Mouse (Mus musculus): ENCODE measurements around the gene Gtf2h4. TPM values are rescaled to one million over a fixed set of nuclear protein-coding genes. Genes with fewer than 3 reads are reported as not detected.

Gene Gtf2h4
- polyA plus RNA-seq, 1 experiment from 2014 or later, result 50.7 TPM

DNA sequence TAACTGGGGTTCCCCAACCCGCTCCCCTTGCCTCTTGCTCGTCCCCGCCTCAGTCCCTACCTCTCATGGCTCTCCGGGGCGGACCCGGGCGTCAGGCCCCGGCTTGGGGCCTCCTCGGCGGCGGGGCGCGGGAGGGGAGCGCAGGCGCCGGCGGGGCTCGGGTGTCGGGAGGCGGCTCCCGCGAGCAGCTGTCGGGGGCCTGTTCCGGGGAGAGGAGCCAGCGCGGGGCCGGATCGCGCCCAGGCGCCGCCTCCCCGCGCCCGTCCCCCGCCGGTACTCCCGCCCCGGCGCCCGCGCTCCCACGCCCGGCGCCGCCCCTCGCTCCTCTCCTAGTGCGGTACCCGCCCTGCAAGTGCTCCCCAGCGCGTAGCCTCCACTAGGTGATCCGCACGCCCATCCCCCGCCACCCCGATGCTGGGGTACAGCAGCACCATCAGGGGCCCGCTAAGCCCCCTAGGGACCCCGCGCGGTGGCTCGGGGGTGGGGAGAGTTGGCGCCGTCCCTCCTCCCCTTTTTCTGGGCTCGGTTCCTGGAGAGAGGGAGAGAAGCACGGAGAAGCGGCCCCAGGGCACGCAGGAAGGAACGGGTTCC lies 26.9 kb upstream of the Gtf2h4 start:
- peak overlapping the region; percentile 93 for H3K27ac ChIP-seq (ENCODE audit: low read depth, low read length)
- peaks cover under 1% of the 10 kb centered on the region; the same call in 1 of the 2 replicates for H3K9me3 ChIP-seq (ENCODE audit: control insufficient read depth, low read length)
- H3K4me3 ChIP-seq (ENCODE audit: low read length), result peak overlapping the region; percentile 66
- no peaks in the 10 kb centered on the region for H3K27me3 ChIP-seq (ENCODE audit: control insufficient read depth, insufficient read depth, low read length)
- peaks cover 43% of the 10 kb centered on the region for H3K4me1 ChIP-seq (ENCODE audit: control insufficient read depth, insufficient read depth, low read length)
- H3K9ac ChIP-seq (ENCODE audit: low read depth, low read length), result peak overlapping the region; percentile 65
- 0% methylated on average over 37 of the region's 66 CpGs for WGBS
- peaks cover 3% of the 10 kb centered on the region; the same call in 1 of the 2 replicates for H3K36me3 ChIP-seq (ENCODE audit: control insufficient read depth, insufficient read depth, low read length)
- H3K4me2 ChIP-seq (replicated peaks; ENCODE audit: low read depth, low read length), result peak overlapping the region; percentile 48
- ATAC-seq (ENCODE audit: low FRiP score, low TSS enrichment), result peak; percentile 65

DNA sequence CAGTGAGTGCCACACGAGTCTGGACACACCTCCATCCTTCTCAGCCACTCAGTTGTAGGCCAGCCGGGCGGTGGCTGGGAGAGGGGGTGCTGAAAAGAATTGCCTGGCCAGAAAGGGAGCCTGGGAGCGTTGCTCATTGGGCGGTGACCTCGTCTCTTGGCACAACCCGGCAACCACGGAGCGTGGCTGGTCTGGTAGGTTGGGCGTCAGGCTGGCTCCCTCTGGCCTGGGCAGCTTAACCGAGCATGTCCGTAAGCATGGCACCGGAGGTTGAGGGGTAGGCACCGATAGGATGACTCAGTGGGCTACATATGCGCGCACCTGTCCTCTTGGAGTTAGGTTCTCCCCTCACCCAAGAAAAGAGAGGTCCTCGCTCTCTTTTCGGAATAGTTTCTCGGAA lies 26.4 kb upstream of the Gtf2h4 start:
- H3K27me3 ChIP-seq (ENCODE audit: control insufficient read depth, insufficient read depth, low read length), result no peaks in the 10 kb centered on the region
- H3K9ac ChIP-seq (ENCODE audit: low read depth, low read length), result peak overlapping the region; percentile 65
- H3K9me3 ChIP-seq (ENCODE audit: control insufficient read depth, low read length), result peaks cover 4% of the 10 kb centered on the region; the same call in 1 of the 2 replicates
- peaks cover 5% of the 10 kb centered on the region; the same call in 1 of the 2 replicates for H3K36me3 ChIP-seq (ENCODE audit: control insufficient read depth, insufficient read depth, low read length)
- ATAC-seq (ENCODE audit: low FRiP score, low TSS enrichment), result peak; percentile 28
- peak overlapping the region; percentile 66 for H3K4me3 ChIP-seq (ENCODE audit: low read length)
- H3K4me2 ChIP-seq (replicated peaks; ENCODE audit: low read depth, low read length), result peak overlapping the region; percentile 48
- H3K4me1 ChIP-seq (ENCODE audit: control insufficient read depth, insufficient read depth, low read length), result peaks cover 40% of the 10 kb centered on the region
- 3% methylated on average over 19 of the region's 19 CpGs for WGBS
- peak overlapping the region; percentile 93 for H3K27ac ChIP-seq (ENCODE audit: low read depth, low read length)

DNA sequence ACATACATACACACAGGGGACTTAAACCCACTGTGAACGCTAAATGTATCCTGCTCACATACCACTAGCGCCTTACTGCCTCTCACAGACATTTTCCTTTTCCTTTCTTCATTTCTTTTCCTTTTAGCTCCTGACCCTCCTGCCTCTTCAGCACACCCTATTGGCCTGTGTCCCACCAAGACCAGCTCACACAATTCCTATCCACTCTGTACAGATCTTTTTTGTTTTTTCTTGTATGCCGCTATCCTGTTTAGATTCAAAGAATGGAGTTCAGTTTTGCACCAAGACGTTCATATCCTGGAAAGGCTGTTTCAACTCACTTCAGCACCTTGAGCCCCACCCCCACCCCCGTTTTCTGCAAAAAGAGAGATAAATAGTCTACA lies 25.0 kb upstream of the Gtf2h4 start:
- H3K27ac ChIP-seq (ENCODE audit: low read depth, low read length), result peak overlapping the region; percentile 70; the same call in 1 of the 2 replicates
- H3K4me2 ChIP-seq (replicated peaks; ENCODE audit: low read depth, low read length), result peak overlapping the region; percentile 43
- H3K27me3 ChIP-seq (ENCODE audit: control insufficient read depth, insufficient read depth, low read length), result no peaks in the 10 kb centered on the region
- H3K36me3 ChIP-seq (ENCODE audit: control insufficient read depth, insufficient read depth, low read length), result peaks cover 10% of the 10 kb centered on the region
- no peak for ATAC-seq (ENCODE audit: low FRiP score, low TSS enrichment)
- peaks cover 31% of the 10 kb centered on the region for H3K4me1 ChIP-seq (ENCODE audit: control insufficient read depth, insufficient read depth, low read length)
- WGBS, result 51% methylated on average over 5 of the region's 5 CpGs
- H3K9ac ChIP-seq (ENCODE audit: low read depth, low read length), result peak overlapping the region; percentile 51; the same call in 1 of the 2 replicates
- H3K4me3 ChIP-seq (ENCODE audit: low read length), result no peak overlapping the region
- H3K9me3 ChIP-seq (ENCODE audit: control insufficient read depth, low read length), result peaks cover 4% of the 10 kb centered on the region; the same call in 1 of the 2 replicates

DNA sequence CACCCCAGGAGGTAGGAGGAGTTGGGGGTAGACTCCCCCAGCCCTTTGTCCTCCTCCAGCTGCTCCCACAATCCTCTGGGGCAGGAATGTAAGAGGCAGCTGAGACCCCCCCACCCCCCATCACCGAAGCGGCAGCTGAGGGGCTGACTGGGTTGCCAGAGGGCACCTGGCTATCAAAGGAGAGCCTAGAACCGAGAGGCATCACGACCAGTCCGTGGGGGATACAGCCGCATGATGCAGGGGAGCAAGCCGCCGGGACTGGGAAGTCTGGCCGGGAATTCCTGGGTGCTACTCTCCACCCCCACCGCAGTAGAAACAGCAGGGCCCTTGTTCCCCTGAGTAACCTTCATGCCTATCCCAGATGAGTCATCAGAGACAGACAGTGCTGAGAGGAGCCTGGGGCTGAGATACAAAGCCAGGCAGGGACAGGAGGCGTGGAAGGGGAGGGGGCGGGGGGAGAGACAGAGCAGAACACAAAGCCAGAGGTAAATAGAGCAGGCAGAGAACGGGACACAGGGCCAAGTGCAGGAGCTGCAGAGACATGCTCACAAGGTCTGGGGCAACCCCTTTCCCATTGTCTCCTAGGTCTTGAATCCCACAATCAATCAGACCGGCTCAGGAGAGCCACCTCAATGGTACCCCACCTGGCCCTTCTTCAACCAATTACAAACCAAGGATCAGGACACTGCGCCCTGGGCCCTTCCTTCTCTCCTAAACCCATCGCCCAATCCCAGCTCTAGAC lies 24.4 kb upstream of the Gtf2h4 start:
- peak; percentile 8; the same call in 1 of the 2 replicates for ATAC-seq (ENCODE audit: low FRiP score, low TSS enrichment)
- Histone ChIP-seq H3K27ac (ENCODE audit: low read depth, low read length) (peak overlapping the region; percentile 70), H3K27me3 (ENCODE audit: control insufficient read depth, insufficient read depth, low read length) (no peaks in the 10 kb centered on the region), H3K36me3 (ENCODE audit: control insufficient read depth, insufficient read depth, low read length) (peaks cover 15% of the 10 kb centered on the region), H3K9me3 (ENCODE audit: control insufficient read depth, low read length) (peaks cover 4% of the 10 kb centered on the region; the same call in 1 of the 2 replicates), H3K4me3 (ENCODE audit: low read length) (peak overlapping the region; percentile 30), H3K4me2 (replicated peaks; ENCODE audit: low read depth, low read length) (peak overlapping the region; percentile 43), H3K9ac (ENCODE audit: low read depth, low read length) (peak overlapping the region; percentile 51), H3K4me1 (ENCODE audit: control insufficient read depth, insufficient read depth, low read length) (peaks cover 31% of the 10 kb centered on the region)
- 6% methylated on average over 16 of the region's 16 CpGs for WGBS

DNA sequence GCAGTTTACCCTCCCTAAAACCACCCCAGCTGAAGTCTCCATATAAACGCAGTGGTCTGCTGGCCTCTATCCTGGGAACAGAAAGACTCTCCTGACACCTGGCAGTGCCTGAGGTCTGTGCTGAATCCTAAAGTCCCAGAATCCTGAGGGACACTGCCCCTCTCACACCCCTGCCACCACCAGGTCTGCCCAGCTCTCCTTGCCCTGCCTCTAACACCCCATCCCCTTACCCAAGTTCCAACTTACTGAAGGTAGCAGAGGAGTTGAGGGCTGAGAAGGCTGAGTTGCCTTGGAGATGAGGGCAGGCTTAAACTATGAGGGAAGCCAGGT lies 23.9 kb upstream of the Gtf2h4 start:
- H3K9ac ChIP-seq (ENCODE audit: low read depth, low read length), result peak overlapping the region; percentile 51
- H3K4me1 ChIP-seq (ENCODE audit: control insufficient read depth, insufficient read depth, low read length), result peaks cover 26% of the 10 kb centered on the region
- peak overlapping the region; percentile 70; the same call in 1 of the 2 replicates for H3K27ac ChIP-seq (ENCODE audit: low read depth, low read length)
- no peaks in the 10 kb centered on the region for H3K27me3 ChIP-seq (ENCODE audit: control insufficient read depth, insufficient read depth, low read length)
- peak overlapping the region; percentile 30 for H3K4me3 ChIP-seq (ENCODE audit: low read length)
- peaks cover 4% of the 10 kb centered on the region; the same call in 1 of the 2 replicates for H3K9me3 ChIP-seq (ENCODE audit: control insufficient read depth, low read length)
- H3K4me2 ChIP-seq (replicated peaks; ENCODE audit: low read depth, low read length), result peak overlapping the region; percentile 43
- peaks cover 21% of the 10 kb centered on the region for H3K36me3 ChIP-seq (ENCODE audit: control insufficient read depth, insufficient read depth, low read length)
- 34% methylated on average over 1 of the region's 1 CpGs for WGBS
- ATAC-seq (ENCODE audit: low FRiP score, low TSS enrichment), result no peak

DNA sequence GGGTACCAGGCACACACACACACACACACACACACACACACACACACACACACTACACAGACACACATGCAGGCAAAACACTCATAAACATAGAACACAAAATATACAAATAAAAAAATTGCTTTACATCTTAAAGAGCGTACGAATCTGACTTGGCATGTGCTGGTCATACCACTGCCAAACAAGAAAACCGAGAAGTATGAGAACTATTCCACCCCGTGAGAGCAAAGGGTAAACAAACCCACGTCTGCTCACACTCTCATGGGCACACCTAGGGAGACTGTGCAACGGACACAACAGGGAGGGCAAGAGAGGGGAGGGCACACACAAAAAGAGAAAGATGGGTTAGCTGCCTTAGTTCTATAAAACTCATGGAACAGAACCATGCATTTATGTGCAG lies 23.2 kb upstream of the Gtf2h4 start:
- Histone ChIP-seq H3K36me3 (ENCODE audit: control insufficient read depth, insufficient read depth, low read length) (peaks cover 28% of the 10 kb centered on the region), H3K4me3 (ENCODE audit: low read length) (no peak overlapping the region), H3K9ac (ENCODE audit: low read depth, low read length) (no peak overlapping the region), H3K4me2 (replicated peaks; ENCODE audit: low read depth, low read length) (no peak overlapping the region; the same call in 1 of the 2 replicates), H3K9me3 (ENCODE audit: control insufficient read depth, low read length) (peaks cover 4% of the 10 kb centered on the region; the same call in 1 of the 2 replicates), H3K27ac (ENCODE audit: low read depth, low read length) (no peak overlapping the region), H3K27me3 (ENCODE audit: control insufficient read depth, insufficient read depth, low read length) (no peaks in the 10 kb centered on the region), H3K4me1 (ENCODE audit: control insufficient read depth, insufficient read depth, low read length) (peaks cover 22% of the 10 kb centered on the region)
- ATAC-seq (ENCODE audit: low FRiP score, low TSS enrichment), result no peak
- 71% methylated on average over 6 of the region's 6 CpGs for WGBS

DNA sequence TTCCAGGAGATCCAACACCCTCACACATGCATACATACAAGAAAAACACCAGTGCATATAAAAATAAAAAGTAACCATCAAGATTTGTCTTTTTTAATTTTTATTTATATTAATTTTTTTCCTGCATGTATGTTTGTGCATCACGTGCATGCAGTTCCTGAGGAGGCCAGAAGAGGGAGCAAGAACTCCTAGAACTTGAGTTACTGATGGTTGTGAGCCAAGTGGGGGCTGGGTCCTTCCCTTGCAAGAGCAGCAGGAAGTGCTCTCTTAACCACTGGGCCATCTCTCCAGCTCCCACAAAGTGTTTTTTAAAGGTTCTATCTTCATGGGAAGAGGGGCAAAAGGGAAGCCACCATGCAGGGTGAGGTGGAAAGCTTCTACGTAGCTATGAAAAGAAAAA lies 21.8 kb upstream of the Gtf2h4 start:
- Histone ChIP-seq H3K9ac (ENCODE audit: low read depth, low read length) (no peak overlapping the region), H3K27me3 (ENCODE audit: control insufficient read depth, insufficient read depth, low read length) (no peaks in the 10 kb centered on the region), H3K9me3 (ENCODE audit: control insufficient read depth, low read length) (peaks cover 4% of the 10 kb centered on the region; the same call in 1 of the 2 replicates), H3K36me3 (ENCODE audit: control insufficient read depth, insufficient read depth, low read length) (peaks cover 41% of the 10 kb centered on the region), H3K4me3 (ENCODE audit: low read length) (no peak overlapping the region), H3K4me1 (ENCODE audit: control insufficient read depth, insufficient read depth, low read length) (peaks cover 21% of the 10 kb centered on the region), H3K4me2 (replicated peaks; ENCODE audit: low read depth, low read length) (no peak overlapping the region), H3K27ac (ENCODE audit: low read depth, low read length) (no peak overlapping the region)
- ATAC-seq (ENCODE audit: low FRiP score, low TSS enrichment), result no peak
- 95% methylated on average over 2 of the region's 2 CpGs for WGBS

DNA sequence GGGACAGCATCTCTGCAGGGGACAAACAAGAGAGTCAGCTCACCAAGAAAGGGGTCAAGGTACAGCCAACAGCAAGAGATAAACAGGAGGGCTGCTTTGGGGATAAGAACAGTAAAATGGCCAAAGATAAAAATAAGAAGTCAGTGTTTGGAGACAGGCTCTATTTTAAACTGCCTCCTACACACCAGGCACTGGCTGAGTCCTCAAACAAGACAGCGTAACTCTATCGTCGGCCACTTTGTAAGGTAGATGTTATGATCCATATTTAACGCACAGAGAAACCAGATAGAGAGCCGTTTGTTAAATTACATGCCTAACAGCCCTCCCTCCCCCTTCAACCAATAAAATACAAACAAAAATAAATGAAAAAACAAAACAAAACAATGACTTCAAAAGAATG lies 20.4 kb upstream of the Gtf2h4 start:
- Histone ChIP-seq H3K36me3 (ENCODE audit: control insufficient read depth, insufficient read depth, low read length) (peaks cover 54% of the 10 kb centered on the region), H3K27me3 (ENCODE audit: control insufficient read depth, insufficient read depth, low read length) (no peaks in the 10 kb centered on the region), H3K4me1 (ENCODE audit: control insufficient read depth, insufficient read depth, low read length) (peaks cover 13% of the 10 kb centered on the region), H3K4me3 (ENCODE audit: low read length) (no peak overlapping the region), H3K27ac (ENCODE audit: low read depth, low read length) (no peak overlapping the region), H3K9me3 (ENCODE audit: control insufficient read depth, low read length) (peaks cover 4% of the 10 kb centered on the region; the same call in 1 of the 2 replicates), H3K4me2 (replicated peaks; ENCODE audit: low read depth, low read length) (no peak overlapping the region), H3K9ac (ENCODE audit: low read depth, low read length) (no peak overlapping the region)
- WGBS, result 90% methylated on average over 5 of the region's 5 CpGs
- no peak for ATAC-seq (ENCODE audit: low FRiP score, low TSS enrichment)

DNA sequence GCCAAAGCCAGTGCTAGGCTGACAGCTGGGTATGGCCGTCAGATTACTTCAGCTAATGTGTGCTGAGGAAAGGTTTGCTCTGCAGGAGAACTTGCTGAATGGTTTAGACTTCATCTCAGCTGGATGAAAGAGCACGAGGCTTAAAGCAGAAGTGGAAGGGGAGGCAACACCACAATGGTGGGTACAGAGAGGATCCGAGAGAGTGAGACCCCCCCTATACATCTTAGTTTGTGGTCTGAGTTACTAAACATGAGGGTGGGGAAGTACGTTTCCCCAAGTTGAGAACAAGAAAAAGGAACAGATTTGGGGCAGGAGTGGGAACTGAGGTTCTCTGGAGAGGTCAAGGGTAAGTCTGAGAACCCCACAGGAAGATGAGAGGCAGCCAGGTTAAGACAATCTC lies 18.8 kb upstream of the Gtf2h4 start:
- H3K9me3 ChIP-seq (ENCODE audit: control insufficient read depth, low read length), result peaks cover 4% of the 10 kb centered on the region; the same call in 1 of the 2 replicates
- no peak overlapping the region for H3K4me3 ChIP-seq (ENCODE audit: low read length)
- H3K4me2 ChIP-seq (replicated peaks; ENCODE audit: low read depth, low read length), result no peak overlapping the region
- H3K9ac ChIP-seq (ENCODE audit: low read depth, low read length), result no peak overlapping the region
- peaks cover 70% of the 10 kb centered on the region for H3K36me3 ChIP-seq (ENCODE audit: control insufficient read depth, insufficient read depth, low read length)
- H3K4me1 ChIP-seq (ENCODE audit: control insufficient read depth, insufficient read depth, low read length), result peaks cover 4% of the 10 kb centered on the region
- H3K27me3 ChIP-seq (ENCODE audit: control insufficient read depth, insufficient read depth, low read length), result no peaks in the 10 kb centered on the region
- 81% methylated on average over 4 of the region's 4 CpGs for WGBS
- H3K27ac ChIP-seq (ENCODE audit: low read depth, low read length), result no peak overlapping the region
- ATAC-seq (ENCODE audit: low FRiP score, low TSS enrichment), result no peak
